Mouse (Mus musculus) liver, embryonic 13.5 days (tissue): ENCODE data around the gene Hoxa2. TPM values are rescaled to one million over a fixed set of nuclear protein-coding genes. Genes with fewer than 3 reads are reported as not detected.

Experiments used
- ATAC-seq: fragments of 200-750 bp; cut with Nextera tagmentation; 2 replicates; pipeline ENCODE4 v1.8.0; 2017; ENCODE audit warnings: low read depth, mild to moderate bottlenecking, moderate number of reproducible peaks, moderate library complexity
- DNase-seq: peaks from one replicate; pipeline ENCODE4 v3.0.0; 2022
- H3K27ac ChIP-seq: fragments of 300-500 bp; sonication (generic); 2 replicates; pipeline ENCODE4 v1.5.1; 2015; ENCODE audit warnings: moderate library complexity, mild to moderate bottlenecking, inconsistent platforms
- H3K27me3 ChIP-seq: fragments of 300-500 bp; sonication (generic); 2 replicates; pipeline ENCODE4 v1.6.1; 2015; ENCODE audit warnings: mild to moderate bottlenecking, inconsistent platforms
- H3K36me3 ChIP-seq: fragments of 300-500 bp; sonication (generic); 2 replicates; pipeline ENCODE4 v1.6.1; 2015; ENCODE audit warnings: mild to moderate bottlenecking, inconsistent platforms
- H3K4me1 ChIP-seq: fragments of 300-500 bp; sonication (generic); replicated peaks from 2 replicates; pipeline ENCODE4 v1.6.1; 2015; ENCODE audit warnings: inconsistent platforms
- H3K4me2 ChIP-seq: fragments of 300-500 bp; sonication (generic); 2 replicates; pipeline ENCODE4 v1.6.1; 2015; ENCODE audit warnings: inconsistent platforms, mild to moderate bottlenecking, moderate library complexity
- H3K4me3 ChIP-seq: fragments of 300-500 bp; sonication (generic); replicated peaks from 2 replicates; pipeline ENCODE4 v1.5.1; 2015; ENCODE audit warnings: mild to moderate bottlenecking, inconsistent platforms
- H3K9ac ChIP-seq: fragments of 300-500 bp; sonication (generic); 2 replicates; pipeline ENCODE4 v1.6.1; 2015; ENCODE audit warnings: mild to moderate bottlenecking, inconsistent platforms
- H3K9me3 ChIP-seq: fragments of 300-500 bp; sonication (generic); replicated peaks from 2 replicates; pipeline ENCODE4 v1.6.1; 2016; ENCODE audit warnings: inconsistent platforms
- WGBS: fragments of 180-500 bp; shearing (Covaris S2); methylation state at CpG from one replicate; pipeline ENCODE4 v1.1.7; 2015; ENCODE audit not compliant: insufficient replicate concordance; 5-methylcytosine and 5-hydroxymethylcytosine counted together
- polyA plus RNA-seq: library from polyadenylated mRNA; unstranded; fragments of >200 nt; fragmentation: Nextera tagmentation; extraction: Ambion mirVana; gene quantifications from 2 replicates; pipeline ENCODE4 v1.2.1, GENCODE M21; 2015

The Hoxa2 gene
- polyA plus RNA-seq, 1 experiment from 2014 or later = 0.63 TPM

DNA sequence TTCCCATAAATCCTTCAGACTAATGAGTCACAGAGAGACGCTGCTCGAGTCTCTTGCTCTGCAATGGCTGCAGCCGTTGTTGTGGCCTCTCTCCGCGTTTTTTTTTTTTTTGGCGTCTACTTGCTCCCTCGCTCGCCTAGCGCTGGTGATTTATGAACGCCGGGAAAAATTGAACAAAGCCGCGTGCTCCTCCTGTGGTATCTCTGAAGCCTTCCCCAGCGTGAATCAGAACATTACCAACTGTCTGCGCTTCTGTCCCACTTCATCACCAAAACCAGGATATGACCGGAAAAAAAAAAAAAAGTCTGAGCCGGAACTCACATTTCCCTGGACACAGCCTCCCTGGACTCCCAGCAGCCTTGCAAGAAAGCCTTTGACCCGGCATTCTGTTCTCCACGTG lies 20.6 kb upstream of the Hoxa2 start:
- WGBS = 9% methylated on average over 19 of the region's 19 CpGs
- no peak for ATAC-seq
- Histone ChIP-seq H3K9ac (no peak overlapping the region), H3K4me3 (no peak overlapping the region), H3K4me2 (0 out of 2 replicates have a peak overlapping the region, but pooled peaks have one; percentile 12), H3K27ac (no peak overlapping the region), H3K4me1 (peaks cover 8% of the 10 kb centered on the region), H3K36me3 (no peaks in the 10 kb centered on the region), H3K9me3 (no peaks in the 10 kb centered on the region), H3K27me3 (peaks cover 100% of the 10 kb centered on the region)
- DNase-seq = no peak

DNA sequence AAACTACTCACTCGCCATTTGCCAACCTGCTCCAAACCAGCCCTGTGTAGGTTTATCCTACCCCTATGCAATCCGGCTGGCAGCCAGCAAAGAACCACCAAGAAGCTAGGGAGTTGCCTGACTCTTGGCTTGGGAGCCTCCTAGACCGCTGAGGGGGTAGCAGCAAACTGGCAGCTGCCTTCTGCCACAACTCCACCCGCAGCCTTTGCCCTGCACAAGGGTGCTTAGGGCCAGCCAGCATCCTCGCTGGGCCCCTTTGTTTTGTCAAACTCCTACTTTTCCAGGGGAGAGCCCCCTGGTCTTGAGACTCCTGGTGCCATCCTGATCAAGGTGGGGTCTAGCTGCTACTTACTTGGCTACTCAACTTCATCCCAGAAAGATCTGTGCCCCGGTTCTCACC lies 20.0 kb upstream of the Hoxa2 start:
- Histone ChIP-seq H3K27me3 (peaks cover 100% of the 10 kb centered on the region), H3K4me1 (peaks cover 8% of the 10 kb centered on the region), H3K36me3 (no peaks in the 10 kb centered on the region), H3K4me3 (no peak overlapping the region), H3K4me2 (no peak overlapping the region), H3K9me3 (no peaks in the 10 kb centered on the region), H3K27ac (no peak overlapping the region), H3K9ac (no peak overlapping the region)
- no peak for DNase-seq
- no peak for ATAC-seq
- 18% methylated on average over 6 of the region's 6 CpGs for WGBS

DNA sequence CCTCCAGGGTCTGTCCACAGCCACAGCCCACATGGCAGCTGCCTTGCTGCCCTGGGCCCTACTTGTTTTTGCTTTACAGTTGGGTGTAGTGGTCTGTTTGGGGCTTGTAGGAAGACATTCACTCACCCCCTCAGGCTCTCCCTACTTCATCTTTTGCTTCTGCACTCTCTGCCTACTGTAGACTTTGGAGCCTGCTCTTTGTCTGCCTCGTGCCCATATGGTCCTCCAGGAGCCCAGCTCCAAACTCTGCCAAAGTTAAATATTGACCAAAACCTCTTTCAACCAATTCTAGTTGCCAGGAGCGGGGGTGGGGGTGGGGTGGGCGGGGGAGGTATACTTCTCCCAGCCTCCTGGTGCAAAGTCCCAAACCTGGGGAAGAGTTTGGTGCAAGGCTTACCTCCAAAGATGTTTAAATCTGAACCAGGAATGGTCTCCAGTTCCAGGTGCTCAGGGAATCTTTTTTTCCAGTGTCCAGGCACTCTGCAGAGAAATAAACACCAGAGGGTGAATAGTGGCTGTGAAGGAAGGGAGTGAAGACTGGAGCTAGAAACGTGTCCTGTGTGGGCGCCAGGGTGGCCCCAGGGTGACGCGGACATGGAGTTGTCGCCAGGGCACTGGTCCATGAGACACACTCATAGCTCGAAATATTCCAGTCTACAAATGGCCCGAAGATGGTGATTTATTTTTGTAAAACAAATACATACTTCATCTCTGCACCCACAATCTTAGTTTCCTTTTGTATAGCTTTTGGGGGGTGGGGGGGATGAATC lies 18.9 kb upstream of the Hoxa2 start:
- Histone ChIP-seq H3K4me1 (peaks cover 8% of the 10 kb centered on the region), H3K36me3 (no peaks in the 10 kb centered on the region), H3K27ac (peak overlapping the region; percentile 39; the same call in 1 of the 2 replicates), H3K9ac (no peak overlapping the region), H3K9me3 (no peaks in the 10 kb centered on the region), H3K4me2 (peak overlapping the region; percentile 24; the same call in 1 of the 2 replicates), H3K27me3 (peaks cover 100% of the 10 kb centered on the region), H3K4me3 (no peak overlapping the region)
- peak; percentile 62; the same call in 1 of the 2 replicates for ATAC-seq
- DNase-seq = no peak
- 26% methylated on average over 10 of the region's 10 CpGs for WGBS

DNA sequence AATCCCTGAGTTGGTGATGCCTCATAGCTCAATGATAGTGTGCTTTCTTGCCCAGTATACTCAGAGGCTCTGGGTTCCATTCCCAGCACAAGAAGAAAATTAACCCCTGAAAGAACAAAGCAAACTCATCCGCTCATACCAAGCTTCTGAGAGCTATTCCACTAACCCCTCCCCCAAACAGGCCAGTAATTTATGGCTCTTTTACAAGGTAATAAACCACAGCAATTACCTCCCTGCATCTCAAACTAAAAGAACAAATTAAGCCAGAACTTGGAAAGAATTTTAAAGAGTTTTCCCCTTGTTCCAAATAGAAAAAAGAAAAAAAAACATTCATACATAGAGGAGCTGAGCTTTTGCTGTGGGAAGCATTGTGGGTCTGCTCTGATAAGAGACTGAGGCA lies 18.2 kb upstream of the Hoxa2 start:
- ATAC-seq (no peak), DNase-seq (no peak)
- Histone ChIP-seq H3K9me3 (no peaks in the 10 kb centered on the region), H3K27me3 (peaks cover 100% of the 10 kb centered on the region), H3K4me3 (no peak overlapping the region), H3K27ac (no peak overlapping the region), H3K9ac (no peak overlapping the region), H3K4me1 (peaks cover 8% of the 10 kb centered on the region), H3K4me2 (peak overlapping the region; percentile 23; the same call in 1 of the 2 replicates), H3K36me3 (no peaks in the 10 kb centered on the region)
- 55% methylated on average over 1 of the region's 1 CpGs for WGBS

DNA sequence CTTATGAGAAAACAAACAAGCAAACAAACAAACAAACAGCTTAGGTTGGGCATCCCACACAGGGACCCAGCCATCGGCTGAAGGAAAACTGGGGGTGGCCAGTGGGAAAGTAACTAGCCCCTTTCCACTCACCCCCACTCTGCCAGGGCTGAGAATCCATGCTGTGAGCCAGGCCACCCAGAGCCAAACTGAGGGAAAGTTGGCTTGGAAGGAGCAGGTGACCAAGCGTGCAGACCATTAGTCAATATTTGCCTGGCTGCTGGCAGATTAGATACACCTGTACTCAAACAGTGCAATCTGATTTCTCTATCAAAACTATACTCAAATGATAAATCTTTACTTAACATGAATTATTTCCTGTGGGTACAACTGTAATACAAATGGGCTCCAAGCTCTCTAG lies 17.4 kb upstream of the Hoxa2 start:
- Histone ChIP-seq H3K4me2 (no peak overlapping the region), H3K27ac (no peak overlapping the region), H3K9ac (no peak overlapping the region), H3K36me3 (no peaks in the 10 kb centered on the region), H3K27me3 (peaks cover 100% of the 10 kb centered on the region), H3K4me3 (no peak overlapping the region), H3K4me1 (peaks cover 8% of the 10 kb centered on the region), H3K9me3 (no peaks in the 10 kb centered on the region)
- DNase-seq (no peak), ATAC-seq (no peak)
- 28% methylated on average over 2 of the region's 2 CpGs for WGBS

DNA sequence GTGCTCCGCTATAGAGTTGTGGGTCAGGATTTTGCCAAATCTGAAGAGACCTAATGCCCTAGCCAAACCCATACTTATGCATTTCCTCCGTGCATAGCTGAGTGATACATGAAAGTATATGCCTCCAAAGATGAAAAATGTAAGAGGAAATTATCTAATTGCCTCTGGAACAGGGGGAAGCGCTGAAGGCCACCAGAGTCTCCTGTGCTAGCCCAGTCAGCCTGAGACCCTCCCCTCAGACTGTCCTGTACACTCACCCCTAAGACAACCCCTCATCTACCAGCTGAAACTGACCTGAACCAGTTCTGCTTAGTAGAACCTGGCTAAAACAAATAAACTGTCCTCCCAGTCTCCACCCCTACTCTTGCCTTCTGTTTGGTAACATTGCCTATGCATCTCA lies 16.1 kb upstream of the Hoxa2 start:
- no peaks in the 10 kb centered on the region for H3K36me3 ChIP-seq
- H3K4me2 ChIP-seq = no peak overlapping the region
- no peaks in the 10 kb centered on the region for H3K9me3 ChIP-seq
- no peak overlapping the region for H3K27ac ChIP-seq
- no peak overlapping the region for H3K9ac ChIP-seq
- whole genome bisulfite sequencing = 33% methylated on average over 3 of the region's 3 CpGs
- DNase-seq = no peak
- H3K27me3 ChIP-seq = peaks cover 100% of the 10 kb centered on the region
- ATAC-seq = no peak
- peaks cover 8% of the 10 kb centered on the region for H3K4me1 ChIP-seq
- no peak overlapping the region for H3K4me3 ChIP-seq

DNA sequence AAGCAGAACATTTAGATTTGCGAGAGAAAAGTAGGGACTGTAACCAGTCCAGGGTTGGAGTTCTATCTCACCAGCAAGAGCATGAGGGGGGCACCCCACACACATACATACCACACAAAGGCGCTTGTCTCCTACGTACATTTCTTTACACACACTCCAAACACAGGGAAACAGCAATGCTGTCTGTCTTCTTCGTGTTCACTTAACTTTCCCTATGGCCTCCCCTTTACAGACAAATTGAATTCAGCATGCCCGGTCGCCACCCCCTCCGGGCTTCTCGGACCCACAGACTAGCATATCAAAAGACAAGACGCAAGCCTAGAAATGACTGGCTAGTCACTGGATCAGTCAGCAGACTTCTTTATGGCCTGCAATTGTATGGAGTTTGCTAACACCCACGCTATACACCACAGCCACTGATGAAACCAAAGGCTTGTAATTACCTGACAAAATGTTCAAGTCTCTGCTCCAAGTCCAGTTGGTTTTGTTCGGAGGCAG lies 15.6 kb upstream of the Hoxa2 start:
- H3K27ac ChIP-seq = no peak overlapping the region
- no peaks in the 10 kb centered on the region for H3K9me3 ChIP-seq
- peaks cover 8% of the 10 kb centered on the region for H3K4me1 ChIP-seq
- no peaks in the 10 kb centered on the region for H3K36me3 ChIP-seq
- 0 out of 2 replicates have a peak overlapping the region, but pooled peaks have one; percentile 39 for H3K9ac ChIP-seq
- H3K4me2 ChIP-seq = peak overlapping the region; percentile 23; the same call in 1 of the 2 replicates
- DNase-seq (no peak), ATAC-seq (no peak)
- H3K4me3 ChIP-seq = no peak overlapping the region
- H3K27me3 ChIP-seq = peaks cover 100% of the 10 kb centered on the region
- WGBS = 20% methylated on average over 11 of the region's 11 CpGs

DNA sequence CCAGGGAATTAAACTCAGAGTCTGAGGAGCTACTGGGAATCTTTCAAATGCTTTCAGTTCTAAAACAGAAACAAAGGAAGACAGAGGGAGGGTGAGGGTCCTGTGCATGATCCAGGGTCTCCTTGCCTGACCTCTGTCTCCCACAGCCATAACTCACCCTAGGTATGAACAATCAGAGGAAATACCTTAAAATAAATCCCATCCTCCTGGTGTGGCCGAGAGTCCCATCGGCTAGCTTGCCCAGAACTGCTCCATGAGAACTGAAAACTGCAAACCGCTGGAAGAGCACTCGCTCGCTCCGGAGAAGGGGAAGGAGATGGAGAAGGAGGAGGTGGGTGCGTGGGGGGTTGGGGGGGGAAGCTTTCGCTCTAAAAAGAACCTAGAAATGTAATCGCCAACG lies 15.1 kb upstream of the Hoxa2 start:
- Histone ChIP-seq H3K9me3 (no peaks in the 10 kb centered on the region), H3K9ac (peak overlapping the region; percentile 39), H3K4me1 (peaks cover 8% of the 10 kb centered on the region), H3K27me3 (peaks cover 100% of the 10 kb centered on the region), H3K27ac (no peak overlapping the region), H3K4me2 (peak overlapping the region; percentile 23), H3K4me3 (peak overlapping the region; percentile 6; the same call in 1 of the 2 replicates), H3K36me3 (no peaks in the 10 kb centered on the region)
- ATAC-seq (no peak), DNase-seq (no peak)
- WGBS = 5% methylated on average over 10 of the region's 10 CpGs

DNA sequence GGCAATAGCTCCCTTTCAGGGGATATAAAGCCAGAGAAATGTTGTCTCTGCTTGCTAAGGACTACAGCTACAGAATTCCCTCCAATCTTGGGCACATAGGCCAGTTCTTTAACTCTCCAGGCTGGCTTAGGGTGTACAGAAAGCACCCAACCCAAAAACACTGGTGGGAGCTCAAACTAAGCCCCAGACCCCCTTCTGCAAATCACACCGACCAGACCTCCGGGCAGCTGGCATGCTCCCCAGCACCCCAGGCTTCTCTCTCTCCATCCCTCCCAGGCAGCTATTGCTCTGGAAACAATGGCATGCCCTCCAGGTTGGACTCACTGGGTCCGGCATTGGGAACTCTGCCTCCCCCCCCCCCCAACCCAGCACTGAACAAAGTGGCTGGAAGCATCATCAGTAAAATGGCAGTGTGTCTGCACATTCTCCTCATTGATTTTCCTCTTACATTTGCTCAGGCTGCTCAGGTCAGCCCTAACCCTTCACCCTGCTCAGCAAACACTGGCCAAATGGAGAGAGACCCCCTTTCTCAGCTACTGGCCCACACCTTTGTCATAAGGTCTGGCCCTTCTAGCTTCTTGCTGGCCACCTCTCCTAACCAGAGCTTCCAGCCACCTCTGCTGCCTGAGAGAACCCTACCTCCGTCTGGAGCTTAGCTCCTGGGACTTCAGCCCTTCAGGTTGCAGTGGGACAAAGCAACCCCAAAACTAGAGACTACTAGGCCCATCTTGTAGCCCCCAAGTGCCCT lies 14.5 kb upstream of the Hoxa2 start:
- DNase-seq = no peak
- H3K9me3 ChIP-seq = no peaks in the 10 kb centered on the region
- WGBS = 7% methylated on average over 4 of the region's 4 CpGs
- peak overlapping the region; percentile 39 for H3K9ac ChIP-seq
- ATAC-seq = no peak
- H3K4me3 ChIP-seq = 0 out of 2 replicates have a peak overlapping the region, but pooled peaks have one; percentile 6
- peaks cover 100% of the 10 kb centered on the region for H3K27me3 ChIP-seq
- peak overlapping the region; percentile 23 for H3K4me2 ChIP-seq
- H3K4me1 ChIP-seq = peaks cover 8% of the 10 kb centered on the region
- no peak overlapping the region for H3K27ac ChIP-seq
- H3K36me3 ChIP-seq = no peaks in the 10 kb centered on the region

DNA sequence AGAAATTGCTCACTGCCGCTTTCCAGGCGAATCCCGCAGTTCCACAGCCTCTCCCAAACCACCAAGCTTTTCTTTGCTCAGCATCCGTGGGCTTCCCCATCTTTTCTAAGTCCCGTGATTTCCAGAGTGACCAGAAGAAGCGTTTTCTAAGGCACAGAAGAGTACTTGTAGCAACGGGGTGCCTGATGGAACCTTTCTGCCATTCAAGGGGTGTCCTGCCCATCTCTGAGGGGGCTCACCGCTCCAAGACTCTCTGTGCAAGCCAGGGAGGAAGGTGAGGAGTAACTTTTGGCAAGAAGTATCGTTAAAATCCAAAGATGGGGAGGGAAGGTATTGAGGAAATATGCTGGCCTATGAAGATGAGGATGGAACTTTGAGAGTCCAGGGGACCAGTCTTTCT lies 13.2 kb upstream of the Hoxa2 start:
- Histone ChIP-seq H3K4me2 (peak overlapping the region; percentile 35), H3K27me3 (peaks cover 100% of the 10 kb centered on the region), H3K4me3 (peak overlapping the region; percentile 43), H3K4me1 (peaks cover 2% of the 10 kb centered on the region; the same call in 1 of the 2 replicates), H3K9me3 (no peaks in the 10 kb centered on the region), H3K9ac (peak overlapping the region; percentile 30), H3K27ac (no peak overlapping the region), H3K36me3 (no peaks in the 10 kb centered on the region)
- DNase-seq = no peak
- ATAC-seq = no peak
- 7% methylated on average over 9 of the region's 9 CpGs for WGBS

DNA sequence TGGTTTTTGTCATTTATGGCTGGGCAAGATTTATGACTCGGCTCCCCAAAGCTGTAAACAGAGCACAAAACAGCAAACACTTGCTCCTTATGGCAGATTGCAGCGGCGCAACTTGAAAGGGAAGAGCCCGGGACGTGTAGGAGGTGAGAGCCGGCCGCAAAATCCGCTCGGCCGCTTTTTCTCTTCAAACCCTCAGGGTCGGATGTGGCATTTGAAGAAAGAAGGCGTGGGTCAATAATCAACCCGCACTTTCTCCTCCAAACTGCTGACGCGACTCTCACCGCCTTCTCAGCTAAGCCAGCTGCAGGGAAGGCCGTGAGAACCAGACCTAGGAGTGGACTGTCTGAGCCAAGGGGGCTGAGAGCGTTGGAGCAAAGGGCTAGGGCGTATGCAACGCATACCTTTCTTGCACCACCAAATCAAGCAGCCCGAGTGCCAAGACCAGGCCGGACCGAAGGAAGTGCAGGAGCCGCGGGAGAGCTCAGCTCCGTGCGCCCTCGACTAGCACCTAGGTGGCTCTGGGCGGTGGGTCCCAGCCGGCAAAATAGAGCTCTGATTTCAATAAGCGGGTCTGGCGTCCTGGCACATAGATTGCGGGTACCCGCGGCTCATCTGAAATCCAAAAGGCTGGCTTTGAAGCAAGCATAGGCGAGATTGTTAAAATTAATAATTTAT lies 12.6 kb upstream of the Hoxa2 start, which contains the start of gene 5730596B20Rik:
5730596B20Rik (plus strand) TSS at position 438 of the 675 bp plus-strand sequence.
- H3K9ac ChIP-seq = peak within 1 kb of the TSS; percentile 30

More for the DNA sequence above, 12.6 kb upstream of the Hoxa2 start, which contains the start of gene 5730596B20Rik:
- peaks cover 8% of the 10 kb centered on the region for H3K4me1 ChIP-seq
- H3K4me2 ChIP-seq = peak within 1 kb of the TSS; percentile 39
- ATAC-seq = no peak
- H3K27ac ChIP-seq = peak within 1 kb of the TSS; percentile 39; the same call in 1 of the 2 replicates
- H3K36me3 ChIP-seq = no peaks in the 10 kb centered on the region
- DNase-seq = no peak
- peak within 1 kb of the TSS; percentile 43 for H3K4me3 ChIP-seq
- no peaks in the 10 kb centered on the region for H3K9me3 ChIP-seq
- peaks cover 100% of the 10 kb centered on the region for H3K27me3 ChIP-seq
- 2% methylated on average over 36 of the region's 36 CpGs for WGBS
